In genomic region chr3:127720050-127720449, GRCm38 (mm10) we compare ENCODE assay signal across 20 mouse cellular contexts.
A peak's percentile ranks its signal among the peaks of the same experiment; 100 is the strongest.
DNase-seq lines count a peak whose midpoint lies in the region; ATAC-seq and TF ChIP-seq lines count a peak whose summit lies in the region.
"Had no signal": no experiment of that assay in that cellular context is flagged by ENCODE, and none has a peak within 500 bp of the region (broad histone marks: within the 10 kb centered on the region; RNA-seq: fewer than 3 reads in every experiment).

No protein-coding gene starts in this region.

- peaks cover 9% of the 10 kb centered on the region; the same call in 1 of the 2 replicates for H3K4me1 ChIP-seq in forebrain, embryonic 11.5 days (replicated peaks; ENCODE audit: control insufficient read depth, insufficient read depth, low read length)
- H3K4me1 ChIP-seq in forebrain, embryonic 16.5 days (replicated peaks; ENCODE audit: control insufficient read depth, insufficient read depth, low read length) = no peaks in the 10 kb centered on the region
- no peaks in the 10 kb centered on the region for H3K4me1 ChIP-seq in lung, embryonic 14.5 days (ENCODE audit: insufficient read depth)
- peaks cover 30% of the 10 kb centered on the region for H3K4me1 ChIP-seq in forebrain, embryonic 13.5 days
- H3K4me1 ChIP-seq in midbrain, embryonic 16.5 days (ENCODE audit: control insufficient read depth, insufficient read depth, low read length) = peaks cover 5% of the 10 kb centered on the region; the same call in 1 of the 2 replicates
- no peaks in the 10 kb centered on the region for H3K4me1 ChIP-seq in heart, embryonic 12.5 days (replicated peaks)

- H3K27me3 ChIP-seq in forebrain, embryonic 11.5 days (ENCODE audit: control insufficient read depth, insufficient read depth, low read length) = peaks cover 5% of the 10 kb centered on the region; the same call in 1 of the 2 replicates
- H3K27me3 ChIP-seq in forebrain, embryonic 16.5 days (replicated peaks; ENCODE audit: control insufficient read depth, insufficient read depth, low read length) = no peaks in the 10 kb centered on the region
- no peaks in the 10 kb centered on the region for H3K27me3 ChIP-seq in lung, embryonic 14.5 days (ENCODE audit: insufficient read depth, low read length)
- peaks cover 38% of the 10 kb centered on the region for H3K27me3 ChIP-seq in forebrain, embryonic 13.5 days
- no peaks in the 10 kb centered on the region for H3K27me3 ChIP-seq in midbrain, embryonic 16.5 days (ENCODE audit: control insufficient read depth, insufficient read depth, low read depth, low read length)
- no peaks in the 10 kb centered on the region for H3K27me3 ChIP-seq in heart, embryonic 12.5 days (replicated peaks)
- H3K27me3 ChIP-seq: embryonic facial prominence, embryonic 12.5 days had no signal

- 36% methylated on average over 6 of the region's 6 CpGs for WGBS in forebrain, embryonic 11.5 days
- 33% methylated on average over 6 of the region's 6 CpGs for WGBS in forebrain, embryonic 16.5 days
- 44% methylated on average over 6 of the region's 6 CpGs for WGBS in lung, embryonic 14.5 days
- 20% methylated on average over 6 of the region's 6 CpGs for WGBS in forebrain, embryonic 13.5 days
- 35% methylated on average over 6 of the region's 6 CpGs for WGBS in midbrain, embryonic 16.5 days
- 85% methylated on average over 6 of the region's 6 CpGs for WGBS in heart, embryonic 12.5 days

- H3K4me2 ChIP-seq in forebrain, embryonic 11.5 days (ENCODE audit: low read depth, low read length, severe bottlenecking) = no peak overlapping the region
- H3K4me2 ChIP-seq in forebrain, embryonic 16.5 days (ENCODE audit: low read length) = no peak overlapping the region
- peak overlapping the region; percentile 25; the same call in 1 of the 2 replicates for H3K4me2 ChIP-seq in lung, embryonic 14.5 days
- peak overlapping the region; percentile 15 for H3K4me2 ChIP-seq in forebrain, embryonic 13.5 days
- no peak overlapping the region for H3K4me2 ChIP-seq in midbrain, embryonic 16.5 days (ENCODE audit: low read length)
- no peak overlapping the region for H3K4me2 ChIP-seq in heart, embryonic 12.5 days
- H3K4me2 ChIP-seq: embryonic facial prominence, embryonic 12.5 days; heart, embryonic 11.5 days had no signal

- DNase-seq in forebrain, embryonic 11.5 days (ENCODE audit: low spot score) = no peak
- DNase-seq in lung, embryonic 14.5 days = no peak
- DNase-seq in lung, postnatal 4 days = no peak
- DNase-seq in frontal cortex, adult 2 months (ENCODE audit: extremely low spot score in 1 of 2, low spot score in 1 of 2) = no peak
- DNase-seq: adrenal gland, postnatal 10 days; cerebellum, adult 2 months; cerebellum, postnatal 25 days; gastrocnemius, adult 2 months; heart, postnatal 10 days; kidney, adult 11 months; kidney, postnatal 10 days; lung, postnatal 36 days; right cerebral cortex, postnatal 14 days had no signal

- H3K9ac ChIP-seq in forebrain, embryonic 11.5 days (ENCODE audit: low read length) = no peak overlapping the region
- H3K9ac ChIP-seq in forebrain, embryonic 16.5 days (replicated peaks; ENCODE audit: low read depth, low read length) = no peak overlapping the region
- no peak overlapping the region for H3K9ac ChIP-seq in lung, embryonic 14.5 days
- no peak overlapping the region for H3K9ac ChIP-seq in forebrain, embryonic 13.5 days
- no peak overlapping the region for H3K9ac ChIP-seq in midbrain, embryonic 16.5 days (ENCODE audit: low read depth, low read length)
- H3K9ac ChIP-seq in heart, embryonic 12.5 days = no peak overlapping the region
- H3K9ac ChIP-seq: embryonic facial prominence, embryonic 12.5 days had no signal

- H3K27ac ChIP-seq in forebrain, embryonic 11.5 days (ENCODE audit: low read depth, low read length) = peak overlapping the region; percentile 2; the same call in 1 of the 2 replicates
- H3K27ac ChIP-seq in forebrain, embryonic 16.5 days (ENCODE audit: low read length) = no peak overlapping the region
- H3K27ac ChIP-seq in lung, embryonic 14.5 days (ENCODE audit: low read depth) = peak overlapping the region; percentile 85
- peak overlapping the region; percentile 55 for H3K27ac ChIP-seq in forebrain, embryonic 13.5 days
- H3K27ac ChIP-seq in midbrain, embryonic 16.5 days (ENCODE audit: low read length) = no peak overlapping the region; the same call in 1 of the 2 replicates
- no peak overlapping the region for H3K27ac ChIP-seq in heart, embryonic 12.5 days (ENCODE audit: poor library complexity, severe bottlenecking)
- H3K27ac ChIP-seq: embryonic facial prominence, embryonic 12.5 days; gastrocnemius, adult 2 months had no signal

- no peaks in the 10 kb centered on the region for H3K9me3 ChIP-seq in forebrain, embryonic 11.5 days (ENCODE audit: control insufficient read depth, low read length)
- no peaks in the 10 kb centered on the region for H3K9me3 ChIP-seq in forebrain, embryonic 16.5 days (ENCODE audit: control insufficient read depth, low read length)
- H3K9me3 ChIP-seq in lung, embryonic 14.5 days (ENCODE audit: low read depth, low read length) = no peaks in the 10 kb centered on the region
- no peaks in the 10 kb centered on the region for H3K9me3 ChIP-seq in forebrain, embryonic 13.5 days (replicated peaks)
- H3K9me3 ChIP-seq in midbrain, embryonic 16.5 days (replicated peaks; ENCODE audit: control insufficient read depth, low read length, poor library complexity, severe bottlenecking) = no peaks in the 10 kb centered on the region
- no peaks in the 10 kb centered on the region for H3K9me3 ChIP-seq in heart, embryonic 12.5 days (replicated peaks)
- H3K9me3 ChIP-seq: embryonic facial prominence, embryonic 12.5 days had no signal

- ATAC-seq in forebrain, embryonic 11.5 days (replicated peaks; ENCODE audit: low FRiP score) = peak; percentile 28; the same call in 1 of the 2 replicates
- ATAC-seq in forebrain, embryonic 16.5 days = no peak
- ATAC-seq in lung, embryonic 14.5 days (ENCODE audit: insufficient read depth) = no peak
- peak; percentile 65; the same call in 1 of the 2 replicates for ATAC-seq in forebrain, embryonic 13.5 days
- peak; percentile 49; the same call in 1 of the 2 replicates for ATAC-seq in midbrain, embryonic 16.5 days
- no peak for ATAC-seq in heart, embryonic 12.5 days (ENCODE audit: insufficient number of reproducible peaks, low FRiP score)

- H3K36me3 ChIP-seq in forebrain, embryonic 11.5 days (ENCODE audit: control insufficient read depth, insufficient read depth, low read length) = no peaks in the 10 kb centered on the region
- H3K36me3 ChIP-seq in forebrain, embryonic 16.5 days (ENCODE audit: control insufficient read depth, insufficient read depth) = no peaks in the 10 kb centered on the region
- no peaks in the 10 kb centered on the region for H3K36me3 ChIP-seq in lung, embryonic 14.5 days (ENCODE audit: insufficient read depth)
- no peaks in the 10 kb centered on the region for H3K36me3 ChIP-seq in forebrain, embryonic 13.5 days (ENCODE audit: poor library complexity, severe bottlenecking)
- no peaks in the 10 kb centered on the region for H3K36me3 ChIP-seq in midbrain, embryonic 16.5 days (ENCODE audit: control insufficient read depth, insufficient read depth, low read length)
- no peaks in the 10 kb centered on the region for H3K36me3 ChIP-seq in heart, embryonic 12.5 days
- H3K36me3 ChIP-seq: embryonic facial prominence, embryonic 12.5 days had no signal

- no peak overlapping the region for H3K4me3 ChIP-seq in forebrain, embryonic 11.5 days (ENCODE audit: low read depth, low read length)
- H3K4me3 ChIP-seq in forebrain, embryonic 16.5 days (replicated peaks; ENCODE audit: low read length) = no peak overlapping the region
- H3K4me3 ChIP-seq in lung, embryonic 14.5 days (ENCODE audit: low read depth, low read length) = no peak overlapping the region
- no peak overlapping the region for H3K4me3 ChIP-seq in forebrain, embryonic 13.5 days
- H3K4me3 ChIP-seq in midbrain, embryonic 16.5 days (ENCODE audit: low read depth, low read length) = no peak overlapping the region
- H3K4me3 ChIP-seq in heart, embryonic 12.5 days = no peak overlapping the region
- H3K4me3 ChIP-seq: embryonic facial prominence, embryonic 12.5 days; gastrocnemius, adult 2 months; myocyte had no signal

- no peak for TF ChIP-seq CTCF in lung, embryonic 14.5 days (IDR thresholded peaks at IDR 0.05; ENCODE audit: low read depth)

Comparison
In these comparisons a context has a peak if more than half of its experiments do, and no peak if none do; other contexts are left out.
1. ATAC-seq: peak in forebrain, embryonic 11.5 days (single experiment), forebrain, embryonic 13.5 days (single experiment) and midbrain, embryonic 16.5 days (single experiment); none in forebrain, embryonic 16.5 days (single experiment), lung, embryonic 14.5 days (single experiment) and heart, embryonic 12.5 days (single experiment).
2. H3K27ac ChIP-seq: peak in forebrain, embryonic 11.5 days (single experiment), lung, embryonic 14.5 days (single experiment) and forebrain, embryonic 13.5 days (single experiment); none in forebrain, embryonic 16.5 days (single experiment), midbrain, embryonic 16.5 days (single experiment) and heart, embryonic 12.5 days (single experiment).
3. H3K4me2 ChIP-seq: peak in lung, embryonic 14.5 days (single experiment) and forebrain, embryonic 13.5 days (single experiment); none in forebrain, embryonic 11.5 days (single experiment), forebrain, embryonic 16.5 days (single experiment), midbrain, embryonic 16.5 days (single experiment) and heart, embryonic 12.5 days (single experiment).